Mouse (Mus musculus) small intestine, adult 2 months (tissue): ENCODE measurements around the gene Slc30a5. TPM values are rescaled to one million over a fixed set of nuclear protein-coding genes. Genes with fewer than 3 reads are reported as not detected.
"Not testable (repeated sequence)": the region's sequence is repeated elsewhere in the genome, so short reads cannot be mapped to it uniquely, and the experiment has no call there.

Experiments
- H3K27ac ChIP-seq: fragments of 200-500 bp; 2 replicates; pipeline ENCODE4 v1.5.1; 2012; ENCODE audit warnings: low read depth, low read length, control low read depth, inconsistent platforms; ENCODE audit not compliant: insufficient read depth
- H3K27me3 ChIP-seq: fragments of 200-500 bp; 2 replicates; pipeline ENCODE4 v1.6.1; 2012; ENCODE audit warnings: mild to moderate bottlenecking, moderate library complexity, low read length, inconsistent platforms; ENCODE audit not compliant: control insufficient read depth, insufficient read depth
- H3K36me3 ChIP-seq: fragments of 200-500 bp; 2 replicates; pipeline ENCODE4 v1.6.1; 2012; ENCODE audit warnings: mild to moderate bottlenecking, low read length, control low read depth, inconsistent platforms; ENCODE audit not compliant: control insufficient read depth, insufficient read depth
- H3K4me1 ChIP-seq: fragments of 200-500 bp; 2 replicates; pipeline ENCODE4 v1.6.1; 2012; ENCODE audit warnings: low read length, inconsistent platforms, mixed read lengths; ENCODE audit not compliant: control insufficient read depth, insufficient read depth, insufficient read length
- H3K4me3 ChIP-seq: fragments of 200-500 bp; 2 replicates; pipeline ENCODE4 v1.5.1; 2012; ENCODE audit warnings: low read depth, mild to moderate bottlenecking, control low read depth, inconsistent platforms, low read length, moderate library complexity
- CTCF ChIP-seq: fragments of 200-500 bp; IDR thresholded peaks from 2 replicates; pipeline ENCODE4 v1.5.1; 2012; ENCODE audit warnings: low read depth, mild to moderate bottlenecking, control low read depth, inconsistent platforms, low read length, moderate library complexity, mixed read lengths; ENCODE audit not compliant: insufficient replicate concordance, insufficient read length; ENCODE audit errors: extremely low read depth
- POLR2A ChIP-seq: fragments of 200-500 bp; IDR thresholded peaks from 2 replicates; pipeline ENCODE4 v1.6.1; 2012; ENCODE audit warnings: low read depth, mild to moderate bottlenecking, control low read depth, inconsistent platforms, low read length, moderate library complexity
- WGBS: fragments of 180-500 bp; shearing (Covaris S2); methylation state at CpG from one replicate; pipeline ENCODE4 v1.1.7; 2018; 5-methylcytosine and 5-hydroxymethylcytosine counted together
- polyA plus RNA-seq: library from polyadenylated mRNA; depleted of rRNA; stranded (reverse); fragments of >200 nt; gene quantifications from 2 replicates; pipeline ENCODE4 v1.2.3, GENCODE M21; 2012

Slc30a5 gene
- polyA plus RNA-seq, 1 experiment: 24.7 TPM

DNA sequence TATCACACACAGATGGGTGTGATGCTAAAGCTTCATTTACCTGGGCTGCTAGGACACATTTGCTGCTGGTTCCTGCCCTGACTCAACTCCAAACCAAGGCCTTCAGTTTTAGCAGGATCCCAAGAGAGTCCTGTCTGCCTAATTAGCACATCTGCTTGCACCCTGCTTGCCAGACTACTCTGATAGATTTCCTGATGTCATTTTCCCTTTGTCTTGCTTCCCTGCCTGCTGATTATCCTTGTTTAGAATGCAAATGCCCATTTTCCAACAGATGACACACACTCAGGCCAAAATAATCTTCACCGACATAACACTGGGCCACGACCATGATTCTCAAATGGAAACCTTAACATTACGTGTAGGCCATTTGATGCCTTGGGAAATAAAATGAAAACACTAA lies 41.4 kb upstream of the Slc30a5 start:
- Histone ChIP-seq H3K27me3 (no peaks in the 10 kb centered on the region), H3K36me3 (no peaks in the 10 kb centered on the region), H3K4me3 (no peak overlapping the region), H3K27ac (no peak overlapping the region), H3K4me1 (no peaks in the 10 kb centered on the region)
- TF ChIP-seq CTCF (no peak), POLR2A (no peak)
- 88% methylated on average over 3 of the region's 3 CpGs for WGBS

DNA sequence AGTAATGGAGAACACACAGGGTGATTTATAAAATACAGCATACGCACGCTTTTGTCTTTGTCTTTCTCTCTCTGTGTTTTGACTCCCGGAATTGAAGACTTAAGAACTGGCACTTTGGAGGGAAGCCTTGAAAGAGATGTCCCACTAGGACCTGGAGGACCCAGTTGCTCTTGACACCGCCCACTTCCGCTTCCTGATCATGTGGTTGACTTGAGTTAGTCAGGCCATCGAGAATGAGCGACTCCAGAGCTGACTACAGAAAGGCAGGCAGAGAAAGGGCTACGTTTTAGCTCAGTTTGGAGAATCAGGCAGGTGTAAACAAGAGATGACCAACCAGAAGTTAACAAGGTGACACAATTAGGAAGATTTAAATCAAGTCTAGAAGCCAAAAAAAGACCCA lies 40.3 kb upstream of the Slc30a5 start:
- Histone ChIP-seq H3K27ac (no peak overlapping the region), H3K27me3 (no peaks in the 10 kb centered on the region), H3K4me3 (no peak overlapping the region), H3K36me3 (no peaks in the 10 kb centered on the region), H3K4me1 (no peaks in the 10 kb centered on the region)
- no peak for TF ChIP-seq CTCF
- no peak for TF ChIP-seq POLR2A
- 72% methylated on average over 8 of the region's 8 CpGs for WGBS

DNA sequence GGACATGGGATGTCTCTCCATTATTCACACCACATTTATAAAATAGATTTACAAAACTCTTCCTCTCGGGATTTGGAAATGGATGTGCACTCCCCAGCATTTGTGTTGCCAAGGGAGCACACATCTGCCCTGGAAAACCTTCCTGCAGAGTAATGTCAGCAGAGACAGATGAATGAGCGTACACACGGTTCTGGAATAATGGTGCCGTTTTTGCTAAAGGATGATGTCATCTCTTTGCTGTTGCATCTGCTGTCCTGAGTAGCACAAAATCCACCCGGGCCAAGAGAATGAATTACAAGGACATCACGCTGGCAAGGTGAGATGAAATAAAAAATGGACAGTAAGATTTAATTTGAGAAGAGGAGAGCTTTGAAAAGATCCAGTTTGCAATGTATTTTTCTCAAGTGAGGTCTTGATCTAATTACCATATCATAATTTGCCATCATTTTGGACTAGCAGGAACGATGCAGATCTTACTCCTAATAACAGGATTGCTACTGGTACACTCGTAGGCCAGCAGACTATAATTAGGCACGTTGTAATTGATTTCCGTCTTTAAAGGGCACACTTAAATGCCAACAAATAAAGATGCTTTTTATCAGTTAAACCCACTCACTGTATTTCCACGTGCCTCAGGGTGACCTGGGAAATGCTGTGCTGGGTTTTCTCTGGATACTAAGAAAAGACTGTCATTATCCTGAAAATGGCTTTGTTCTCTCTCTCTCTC lies 38.4 kb upstream of the Slc30a5 start:
- H3K27ac ChIP-seq: no peak overlapping the region
- no peaks in the 10 kb centered on the region for H3K4me1 ChIP-seq
- no peaks in the 10 kb centered on the region for H3K36me3 ChIP-seq
- H3K4me3 ChIP-seq: no peak overlapping the region
- no peaks in the 10 kb centered on the region for H3K27me3 ChIP-seq
- TF ChIP-seq CTCF (no peak), POLR2A (no peak)
- 63% methylated on average over 11 of the region's 11 CpGs for WGBS

DNA sequence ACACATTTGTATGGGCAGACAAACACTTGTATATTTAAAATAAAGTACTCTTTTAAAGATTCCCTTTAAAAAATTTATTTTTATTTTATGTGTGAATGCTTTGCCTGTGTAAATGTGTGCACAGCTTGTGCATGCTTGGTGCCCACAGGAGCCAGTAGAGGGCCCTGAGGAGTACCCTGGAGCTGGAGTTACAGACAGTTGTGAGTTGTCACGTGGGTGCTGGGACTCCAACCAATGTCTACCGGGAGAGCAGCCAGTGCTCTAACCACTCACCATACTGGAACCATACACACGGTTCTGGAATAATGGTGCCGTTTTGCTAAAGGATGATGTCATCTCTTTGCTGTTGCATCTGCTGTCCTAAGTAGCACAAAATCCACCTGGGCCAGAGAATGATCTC lies 36.6 kb upstream of the Slc30a5 start:
- no peaks in the 10 kb centered on the region for H3K36me3 ChIP-seq
- no peaks in the 10 kb centered on the region for H3K27me3 ChIP-seq
- WGBS: 69% methylated on average over 4 of the region's 4 CpGs
- H3K27ac ChIP-seq: no peak overlapping the region
- no peaks in the 10 kb centered on the region for H3K4me1 ChIP-seq
- no peak for TF ChIP-seq POLR2A
- no peak for TF ChIP-seq CTCF
- H3K4me3 ChIP-seq: no peak overlapping the region

DNA sequence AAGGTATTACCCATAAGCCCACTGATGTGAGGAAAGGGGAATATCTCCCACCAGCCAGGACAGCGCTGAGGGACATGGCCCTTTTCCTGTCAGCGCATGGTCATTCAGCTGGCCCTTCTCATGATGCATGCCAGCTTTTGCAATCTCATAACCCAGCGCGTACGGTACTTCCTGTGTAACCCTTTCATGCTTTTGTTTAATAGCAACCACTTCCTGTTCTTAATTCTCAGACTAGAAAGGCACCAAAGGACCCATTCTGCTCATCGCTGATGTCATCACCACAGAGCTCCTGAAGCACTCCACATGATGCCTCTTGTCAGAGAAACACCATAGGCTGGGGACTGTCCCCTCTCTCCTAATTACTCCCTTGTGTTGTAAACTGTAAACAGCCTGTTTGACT lies 33.1 kb upstream of the Slc30a5 start:
- WGBS: 77% methylated on average over 6 of the region's 6 CpGs

DNA sequence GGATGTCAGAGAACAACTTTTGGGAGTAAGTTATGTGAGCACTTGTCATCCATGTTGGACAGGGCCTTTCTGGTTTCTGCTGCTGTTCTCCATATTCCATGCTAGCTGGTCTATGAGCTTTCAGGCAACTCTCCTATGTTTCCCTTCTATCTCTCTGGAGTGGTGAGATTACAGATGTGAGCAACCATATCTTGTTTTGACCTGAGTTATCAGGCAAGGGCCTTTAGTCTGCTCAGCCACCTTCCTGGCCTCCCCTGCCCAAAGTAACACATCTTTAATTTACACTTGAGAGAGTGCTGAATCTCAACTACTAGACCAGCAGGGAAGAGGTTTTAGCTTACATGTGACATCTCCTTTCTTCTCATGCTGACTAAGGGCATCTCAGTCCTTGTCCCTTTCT lies 32.5 kb upstream of the Slc30a5 start:
- TF ChIP-seq CTCF: no peak
- TF ChIP-seq POLR2A: no peak
- Histone ChIP-seq H3K27me3 (no peaks in the 10 kb centered on the region), H3K4me3 (no peak overlapping the region), H3K27ac (no peak overlapping the region), H3K4me1 (no peaks in the 10 kb centered on the region), H3K36me3 (no peaks in the 10 kb centered on the region)

More for the DNA sequence above, 33.1 kb upstream of the Slc30a5 start:
- no peak overlapping the region for H3K27ac ChIP-seq
- H3K27me3 ChIP-seq: no peaks in the 10 kb centered on the region
- no peak overlapping the region for H3K4me3 ChIP-seq
- no peak for TF ChIP-seq POLR2A
- TF ChIP-seq CTCF: no peak
- no peaks in the 10 kb centered on the region for H3K36me3 ChIP-seq
- H3K4me1 ChIP-seq: no peaks in the 10 kb centered on the region

DNA sequence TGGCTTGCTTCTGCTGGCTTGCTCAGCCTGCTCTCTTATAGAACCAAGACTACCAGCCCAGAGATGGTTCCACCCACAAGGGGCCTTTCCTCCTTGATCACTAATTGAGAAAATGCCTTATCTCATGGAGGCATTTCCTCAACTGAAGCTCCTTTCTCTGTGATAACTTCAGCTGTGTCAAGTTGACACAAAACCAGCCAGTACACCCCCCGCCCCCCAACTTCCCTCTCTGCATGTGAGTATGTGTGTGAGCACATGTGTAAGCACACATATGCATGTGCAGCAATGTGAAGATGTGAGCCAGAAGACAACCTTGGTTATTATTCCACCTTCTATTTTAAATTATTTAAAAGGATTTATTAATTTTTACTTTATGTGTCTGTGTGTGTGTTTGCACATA lies 30.7 kb upstream of the Slc30a5 start:
- H3K36me3 ChIP-seq, H3K4me1 ChIP-seq, H3K27me3 ChIP-seq, H3K4me3 ChIP-seq, H3K27ac ChIP-seq: not testable (repeated sequence)
- 82% methylated on average over 1 of the region's 1 CpGs for WGBS
